Mouse (Mus musculus): ENCODE measurements around the gene Macf1.

GRCm38 (mm10) chr4:123548317-123548716 lies 135.8 kb downstream of the Macf1 start:
- TF ChIP-seq CTCF (IDR thresholded peaks at IDR 0.05; ENCODE audit: control insufficient read depth, insufficient read depth, insufficient read length) (no peak), CEBPB (IDR thresholded peaks at IDR 0.05; ENCODE audit: low read depth) (no peak)
